Mouse (Mus musculus): ENCODE results near the gene Zfp51. TPM values are rescaled to one million over a fixed set of nuclear protein-coding genes. Genes with fewer than 3 reads are reported as not detected.
"Not testable (repeated sequence)": the region's sequence is repeated elsewhere in the genome, so short reads cannot be mapped to it uniquely, and the experiment has no call there.

The Zfp51 gene
- polyA plus RNA-seq, 1 experiment from 2014 or later, result 14.4 TPM

DNA sequence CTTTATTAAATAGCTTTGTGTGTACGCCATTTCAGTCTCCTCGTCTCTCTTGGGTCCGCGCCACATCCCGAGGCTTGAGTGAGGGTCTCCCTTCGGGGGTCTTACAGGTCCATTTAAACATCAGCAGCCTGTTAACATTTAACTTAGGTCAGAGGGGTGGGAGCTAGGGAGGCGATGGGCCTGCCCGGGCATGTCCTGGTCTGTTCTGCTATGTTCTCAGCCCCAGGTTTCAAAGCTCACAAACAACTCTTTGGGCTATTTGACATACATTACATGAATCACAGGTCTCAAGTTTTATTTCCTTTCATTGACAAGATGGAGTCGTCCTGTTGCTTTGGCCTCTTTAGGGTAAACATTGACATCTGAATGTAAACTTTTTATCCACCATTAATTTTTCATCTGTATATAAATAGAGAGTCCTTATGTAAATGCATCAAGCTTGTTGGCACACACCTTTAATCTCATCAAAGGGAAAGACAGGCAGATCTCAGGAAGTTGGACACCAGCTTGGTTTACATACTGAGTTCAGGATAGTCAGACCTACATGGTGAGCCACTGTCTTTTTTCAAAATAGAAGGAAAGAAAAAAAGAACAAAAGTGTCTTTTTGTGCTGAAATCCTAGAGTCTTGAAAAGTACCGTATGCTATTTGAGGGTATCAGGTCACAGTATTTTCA lies 28.1 kb downstream of the Zfp51 start:
- not testable (repeated sequence) for H3K27ac ChIP-seq; H3K4me1 ChIP-seq (replicated peaks); H3K9me3 ChIP-seq; H3K36me3 ChIP-seq; H3K27me3 ChIP-seq (replicated peaks); H3K4me2 ChIP-seq (replicated peaks); H3K9ac ChIP-seq; H3K4me3 ChIP-seq (replicated peaks)
- peak; percentile 49; the same call in 1 of the 2 replicates for ATAC-seq
- 71% methylated on average over 10 of the region's 10 CpGs for WGBS

DNA sequence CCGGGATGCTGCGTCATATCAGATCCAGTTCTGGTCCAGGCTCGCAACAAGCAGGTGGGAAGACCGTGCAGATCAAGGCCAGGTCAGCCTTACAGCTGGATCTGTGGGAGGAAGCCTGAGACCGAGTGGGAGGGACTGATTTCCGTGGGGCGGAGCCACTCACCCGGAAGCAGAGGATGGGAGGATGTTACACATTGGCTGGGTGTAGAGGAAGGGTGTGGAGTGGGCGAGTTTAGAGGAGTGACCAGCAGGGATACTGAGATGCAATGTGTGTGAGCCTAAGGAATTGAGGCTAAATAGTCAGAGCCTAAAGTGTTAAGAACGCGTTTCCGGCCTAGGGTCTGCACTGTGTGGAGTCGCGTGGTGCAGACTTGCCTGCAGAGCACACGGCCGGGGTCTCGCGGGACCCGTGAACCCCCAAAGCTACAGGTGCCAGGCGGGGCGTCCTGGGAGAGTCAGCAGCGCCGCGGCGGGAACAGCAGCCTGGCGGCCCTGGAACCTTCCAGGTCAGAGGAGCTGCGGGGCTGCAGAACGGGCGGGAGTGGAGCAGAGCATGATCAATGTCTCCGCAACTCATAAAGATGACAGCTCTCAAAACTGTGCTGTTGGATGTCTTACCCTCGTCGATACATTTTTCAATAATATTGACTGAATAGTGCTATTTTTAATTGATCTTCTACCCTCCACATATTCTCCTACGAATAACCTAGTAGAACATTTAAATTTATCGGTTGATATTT lies 38.8 kb downstream of the Zfp51 start, which contains the start of gene Zfp53:
Zfp53 (plus strand) TSS at position 239 of the 740 bp plus-strand sequence.
- H3K27ac ChIP-seq, result peak within 1 kb of the TSS; percentile 93
- ATAC-seq, result peak; percentile 99
- H3K4me1 ChIP-seq (replicated peaks), result peaks cover 4% of the 10 kb centered on the region; the same call in 1 of the 2 replicates
- H3K4me2 ChIP-seq (replicated peaks), result peak within 1 kb of the TSS; percentile 73
- no peaks in the 10 kb centered on the region for H3K9me3 ChIP-seq
- H3K4me3 ChIP-seq (replicated peaks), result peak within 1 kb of the TSS; percentile 86
- H3K27me3 ChIP-seq (replicated peaks), result no peaks in the 10 kb centered on the region
- under 1% methylated on average over 34 of the region's 34 CpGs for WGBS
- peak within 1 kb of the TSS; percentile 76 for H3K9ac ChIP-seq
- no peaks in the 10 kb centered on the region for H3K36me3 ChIP-seq

DNA sequence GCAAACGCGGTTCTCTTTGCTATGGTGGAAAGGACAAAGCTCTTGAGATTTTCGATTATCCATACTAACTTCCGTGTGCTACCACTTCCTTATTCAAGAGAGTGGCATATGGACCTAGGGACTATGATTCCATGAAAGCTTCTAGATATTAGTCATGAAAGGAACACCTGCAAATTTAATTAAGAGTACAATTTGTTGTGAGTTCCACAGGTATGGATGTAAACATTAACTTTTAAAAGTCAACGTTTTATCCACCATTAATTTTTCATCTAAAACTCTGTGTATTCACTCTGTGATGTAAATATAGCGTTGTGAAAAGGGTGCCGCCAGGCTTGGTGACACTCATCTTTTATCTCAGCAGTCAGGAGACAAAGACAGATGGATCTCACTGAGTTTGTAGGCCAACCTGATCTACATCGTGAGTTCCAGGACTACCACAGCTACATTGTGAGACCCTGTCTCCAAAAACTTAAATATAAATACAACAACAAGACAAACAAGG lies 39.4 kb downstream of the Zfp51 start:
- H3K4me1 ChIP-seq (replicated peaks), result peaks cover 4% of the 10 kb centered on the region; the same call in 1 of the 2 replicates
- H3K9me3 ChIP-seq, result no peaks in the 10 kb centered on the region
- peak overlapping the region; percentile 93; the same call in 1 of the 2 replicates for H3K27ac ChIP-seq
- H3K4me3 ChIP-seq (replicated peaks), result peak overlapping the region; percentile 86
- H3K36me3 ChIP-seq, result no peaks in the 10 kb centered on the region
- peak; percentile 65 for ATAC-seq
- 8% methylated on average over 8 of the region's 8 CpGs for WGBS
- H3K27me3 ChIP-seq (replicated peaks), result no peaks in the 10 kb centered on the region
- peak overlapping the region; percentile 76 for H3K9ac ChIP-seq
- H3K4me2 ChIP-seq (replicated peaks), result peak overlapping the region; percentile 73

- no peak for ATAC-seq
- Histone ChIP-seq H3K4me2 (replicated peaks) (no peak overlapping the region), H3K9ac (no peak overlapping the region), H3K9me3 (no peaks in the 10 kb centered on the region), H3K4me3 (replicated peaks) (no peak overlapping the region), H3K27me3 (replicated peaks) (no peaks in the 10 kb centered on the region), H3K27ac (no peak overlapping the region), H3K4me1 (replicated peaks) (no peaks in the 10 kb centered on the region), H3K36me3 (no peaks in the 10 kb centered on the region)
- 70% methylated on average over 1 of the region's 1 CpGs for WGBS
Measured at GRCm38 (mm10) chr17:21501365-21501764, 51.2 kb downstream of the Zfp51 start.

DNA sequence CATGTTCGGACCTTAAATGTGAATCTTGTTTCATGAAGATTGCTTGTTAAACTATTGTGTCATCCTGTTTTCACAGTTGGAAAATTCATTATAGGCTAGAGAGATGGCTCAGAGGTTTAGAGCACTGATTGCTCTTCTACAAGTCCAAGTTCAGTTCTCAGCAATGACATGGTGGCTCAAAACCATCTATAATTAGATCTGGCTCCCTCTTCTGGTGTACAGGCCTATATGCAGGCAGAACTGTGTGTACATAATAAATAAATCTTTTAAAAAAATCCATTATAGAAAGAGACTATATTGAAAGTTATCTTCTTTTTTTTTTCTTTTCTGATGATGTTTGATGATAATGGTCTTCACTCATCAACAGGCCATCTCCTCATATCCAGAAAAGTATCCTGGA lies 54.4 kb downstream of the Zfp51 start:
- no peak for ATAC-seq

GRCm38 (mm10) chr17:21506258-21506657 lies 56.1 kb downstream of the Zfp51 start:
- Histone ChIP-seq H3K4me1 (replicated peaks) (no peaks in the 10 kb centered on the region), H3K4me3 (replicated peaks) (no peak overlapping the region), H3K27me3 (replicated peaks) (no peaks in the 10 kb centered on the region), H3K4me2 (replicated peaks) (no peak overlapping the region), H3K27ac (no peak overlapping the region), H3K36me3 (no peaks in the 10 kb centered on the region), H3K9me3 (no peaks in the 10 kb centered on the region), H3K9ac (no peak overlapping the region)
- ATAC-seq, result no peak
- WGBS, result 94% methylated on average over 3 of the region's 3 CpGs

More for the DNA sequence above, 54.4 kb downstream of the Zfp51 start:
- Histone ChIP-seq H3K9me3 (no peaks in the 10 kb centered on the region), H3K4me2 (replicated peaks) (no peak overlapping the region), H3K4me1 (replicated peaks) (no peaks in the 10 kb centered on the region), H3K36me3 (no peaks in the 10 kb centered on the region), H3K4me3 (replicated peaks) (no peak overlapping the region), H3K27me3 (replicated peaks) (no peaks in the 10 kb centered on the region), H3K27ac (no peak overlapping the region), H3K9ac (no peak overlapping the region)
- 91% methylated on average over 1 of the region's 1 CpGs for WGBS

DNA sequence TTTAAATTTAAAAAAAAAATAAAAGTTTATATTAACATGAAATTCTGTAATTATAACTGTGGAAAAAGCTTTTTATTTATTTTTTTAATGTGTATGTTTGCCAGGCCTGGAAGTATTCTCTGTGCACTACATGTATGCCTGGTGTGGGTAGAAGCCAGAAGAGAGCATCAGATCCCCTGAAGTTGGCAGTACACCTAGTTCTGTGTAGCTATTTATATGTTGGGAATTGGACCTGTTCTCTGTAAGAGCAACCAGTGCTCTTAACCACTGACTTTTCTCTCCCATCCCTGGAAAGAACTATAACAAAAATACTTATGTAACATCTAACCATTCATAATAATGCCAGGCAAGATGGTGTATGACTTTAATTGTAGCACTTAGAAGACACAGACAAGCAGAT lies 59.6 kb downstream of the Zfp51 start:
- H3K36me3 ChIP-seq, result no peaks in the 10 kb centered on the region
- H3K27me3 ChIP-seq (replicated peaks), result no peaks in the 10 kb centered on the region
- no peak for ATAC-seq

More for the DNA sequence above, 59.6 kb downstream of the Zfp51 start:
- Histone ChIP-seq H3K4me2 (replicated peaks) (no peak overlapping the region), H3K9me3 (no peaks in the 10 kb centered on the region), H3K4me1 (replicated peaks) (no peaks in the 10 kb centered on the region), H3K9ac (no peak overlapping the region), H3K27ac (no peak overlapping the region), H3K4me3 (replicated peaks) (no peak overlapping the region)

Other genes starting within 250 kb of the Zfp51 start
- not detected in 2 replicates for gene Vmn1r234, start 224.3 kb upstream of the Zfp51 start, polyA plus RNA-seq (2015; fragmentation: Nextera tagmentation; extraction: Ambion mirVana)
- not detected in 2 replicates for gene Vmn1r235, start 194.0 kb upstream of the Zfp51 start, polyA plus RNA-seq (2015; fragmentation: Nextera tagmentation; extraction: Ambion mirVana)
- gene Vmn1r236, start 167.4 kb upstream of the Zfp51 start, polyA plus RNA-seq (2015; fragmentation: Nextera tagmentation; extraction: Ambion mirVana), result not detected in 2 replicates
- gene Vmn1r237, start 138.5 kb upstream of the Zfp51 start, polyA plus RNA-seq (2015; fragmentation: Nextera tagmentation; extraction: Ambion mirVana), result not detected in 2 replicates
- gene Zfp677, start 66.6 kb upstream of the Zfp51 start, polyA plus RNA-seq (2015; fragmentation: Nextera tagmentation; extraction: Ambion mirVana), result 2.8 and 2.9 TPM in 2 replicates
- 5.9 and 6.5 TPM in 2 replicates for gene Zfp54, start 27.1 kb upstream of the Zfp51 start, polyA plus RNA-seq (2015; fragmentation: Nextera tagmentation; extraction: Ambion mirVana)
- gene Zfp53, start 38.6 kb downstream of the Zfp51 start, polyA plus RNA-seq (2015; fragmentation: Nextera tagmentation; extraction: Ambion mirVana), result 12.2 and 14.5 TPM in 2 replicates
- 4.0 and 4.3 TPM in 2 replicates for gene Zfp52, start 85.2 kb downstream of the Zfp51 start, polyA plus RNA-seq (2015; fragmentation: Nextera tagmentation; extraction: Ambion mirVana)
- 17.0 and 17.7 TPM in 2 replicates for gene Zfp948, start 116.6 kb downstream of the Zfp51 start, polyA plus RNA-seq (2015; fragmentation: Nextera tagmentation; extraction: Ambion mirVana)
- gene Zfp983, start 200.2 kb downstream of the Zfp51 start, polyA plus RNA-seq (2015; fragmentation: Nextera tagmentation; extraction: Ambion mirVana), result 3.7 and 4.1 TPM in 2 replicates
- gene Gm10226, start 241.5 kb downstream of the Zfp51 start, polyA plus RNA-seq (2015; fragmentation: Nextera tagmentation; extraction: Ambion mirVana), result 6.3 and 8.4 TPM in 2 replicates

Data from intestine, embryonic 15.5 days (tissue).